ENCODE assay signal across 14 mouse cellular contexts in genomic region chr15:19129316-19129715, GRCm38 (mm10).
DNase-seq lines count a peak whose midpoint lies in the region.
"Had no signal": no experiment of that assay in that cellular context is flagged by ENCODE, and none has a peak within 500 bp of the region (broad histone marks: within the 10 kb centered on the region; RNA-seq: fewer than 3 reads in every experiment).

No protein-coding gene starts in this region.

- DNase-seq in left cerebral cortex, adult 11 months (ENCODE audit: low spot score), result peak; percentile 3
- DNase-seq in left cerebral cortex, adult 8-10 months (ENCODE audit: low spot score in 2 of 2), result no peak
- DNase-seq in brain, adult 2 months (ENCODE audit: low read depth, low spot score), result peak; percentile 62
- peak; percentile 54 for DNase-seq in telencephalon, adult 2 months (ENCODE audit: low read depth, low spot score)
- DNase-seq in spleen, postnatal 10 days (ENCODE audit: low spot score in 2 of 2), result no peak
- DNase-seq: adrenal gland, adult 2 months; adrenal gland, postnatal 10 days; adrenal gland, postnatal 25 days; cerebellum, adult 11-12 months; cerebellum, adult 2 months; cerebellum, adult 9-10 months; cerebellum, postnatal 10 days; cerebellum, postnatal 25 days; forebrain, postnatal 0 days had no signal

Comparison
In these comparisons a context has a peak if more than half of its experiments do, and no peak if none do; other contexts are left out.
1. DNase-seq: peak in left cerebral cortex, adult 11 months (single experiment), brain, adult 2 months (single experiment) and telencephalon, adult 2 months (single experiment); none in left cerebral cortex, adult 8-10 months (0 of 2) and spleen, postnatal 10 days (0 of 2).